Mouse (Mus musculus) kidney, embryonic 14.5 days (tissue): Measurements from ENCODE around the gene Sfmbt2. TPM values are rescaled to one million over a fixed set of nuclear protein-coding genes. Genes with fewer than 3 reads are reported as not detected.

Source experiments
- ATAC-seq: fragments of 200-750 bp; cut with Nextera tagmentation; 2 replicates; pipeline ENCODE4 v1.8.0; 2017; ENCODE audit warnings: moderate number of reproducible peaks, mild to moderate bottlenecking, moderate TSS enrichment, moderate library complexity; ENCODE audit not compliant: low FRiP score, low TSS enrichment
- H3K27ac ChIP-seq: fragments of 300-500 bp; sonication (generic); 2 replicates; pipeline ENCODE4 v1.5.1; 2014; ENCODE audit warnings: low read depth, mild to moderate bottlenecking, low read length, moderate library complexity, mixed read lengths
- H3K27me3 ChIP-seq: fragments of 300-500 bp; sonication (generic); 2 replicates; pipeline ENCODE4 v1.6.1; 2014; ENCODE audit warnings: mild to moderate bottlenecking, low read length; ENCODE audit not compliant: control insufficient read depth, insufficient read depth
- H3K36me3 ChIP-seq: fragments of 300-500 bp; sonication (generic); 2 replicates; pipeline ENCODE4 v1.6.1; 2014; ENCODE audit warnings: low read length, mixed read lengths; ENCODE audit not compliant: control insufficient read depth, insufficient read depth
- H3K4me1 ChIP-seq: fragments of 300-500 bp; sonication (generic); 2 replicates; pipeline ENCODE4 v1.6.1; 2014; ENCODE audit warnings: low read length, mixed read lengths; ENCODE audit not compliant: control insufficient read depth, insufficient read depth
- H3K4me2 ChIP-seq: fragments of 300-500 bp; sonication (generic); replicated peaks from 2 replicates; pipeline ENCODE4 v1.6.1; 2014; ENCODE audit warnings: low read depth, mild to moderate bottlenecking, low read length
- H3K4me3 ChIP-seq: fragments of 300-500 bp; sonication (generic); 2 replicates; pipeline ENCODE4 v1.5.1; 2014; ENCODE audit warnings: mild to moderate bottlenecking, low read length
- H3K9ac ChIP-seq: fragments of 300-500 bp; sonication (generic); 2 replicates; pipeline ENCODE4 v1.6.1; 2014; ENCODE audit warnings: low read depth, mild to moderate bottlenecking, low read length, moderate library complexity
- H3K9me3 ChIP-seq: fragments of 300-500 bp; sonication (generic); 2 replicates; pipeline ENCODE4 v1.6.1; 2016; ENCODE audit warnings: low read length; ENCODE audit not compliant: control insufficient read depth
- WGBS: fragments of 180-500 bp; shearing (Covaris S2); extraction: QIAGEN DNeasy Blood & Tissue Kit; methylation state at CpG from one replicate; pipeline ENCODE4 v1.1.7; 2014; 5-methylcytosine and 5-hydroxymethylcytosine counted together
- polyA plus RNA-seq: library from polyadenylated mRNA; unstranded; fragments of >200 nt; fragmentation: Nextera tagmentation; extraction: Ambion mirVana; gene quantifications from 2 replicates; pipeline ENCODE4 v1.2.1, GENCODE M21; 2014

Gene Sfmbt2
- polyA plus RNA-seq, 1 experiment from 2014 or later: 2.3 TPM

- Histone ChIP-seq H3K4me2 (no peak overlapping the region), H3K4me1 (no peaks in the 10 kb centered on the region), H3K27me3 (no peaks in the 10 kb centered on the region), H3K27ac (no peak overlapping the region), H3K36me3 (no peaks in the 10 kb centered on the region), H3K9me3 (no peaks in the 10 kb centered on the region), H3K4me3 (no peak overlapping the region), H3K9ac (no peak overlapping the region)
- WGBS: 72% methylated on average over 6 of the region's 6 CpGs
- no peak for ATAC-seq
Measured at GRCm38 (mm10) chr2:10420944-10421420, 50.7 kb downstream of the Sfmbt2 start.

- no peak for ATAC-seq
- WGBS: 47% methylated on average over 9 of the region's 9 CpGs
- Histone ChIP-seq H3K36me3 (no peaks in the 10 kb centered on the region), H3K9me3 (no peaks in the 10 kb centered on the region), H3K27me3 (no peaks in the 10 kb centered on the region), H3K27ac (no peak overlapping the region), H3K9ac (no peak overlapping the region), H3K4me1 (no peaks in the 10 kb centered on the region), H3K4me2 (no peak overlapping the region), H3K4me3 (no peak overlapping the region)
Measured at GRCm38 (mm10) chr2:10437290-10437689, 67.0 kb downstream of the Sfmbt2 start.

DNA sequence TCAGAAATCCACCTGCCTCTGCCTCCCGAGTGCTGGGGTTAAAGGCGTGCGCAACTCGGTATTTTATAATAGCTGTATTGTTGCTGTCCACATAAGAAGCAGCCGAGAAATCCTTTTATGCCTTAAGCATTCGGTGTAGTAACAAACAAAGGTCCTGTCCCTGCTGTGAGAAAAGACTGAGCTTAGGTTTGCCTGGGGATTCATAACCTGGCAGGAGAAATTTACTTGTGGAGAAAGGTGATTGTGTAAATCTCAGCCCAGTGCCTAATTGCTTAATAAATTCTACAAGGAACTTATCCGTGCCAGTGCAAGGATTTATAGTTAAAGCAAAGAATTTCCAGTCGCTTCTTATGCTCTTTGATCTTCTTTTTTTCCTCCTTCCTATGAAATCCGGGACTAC, 71.5 kb downstream of the Sfmbt2 start:
- no peak overlapping the region for H3K9ac ChIP-seq
- no peak overlapping the region for H3K27ac ChIP-seq
- 0 out of 2 replicates have a peak, but pooled peaks cover 3% of the 10 kb centered on the region for H3K4me1 ChIP-seq
- H3K4me3 ChIP-seq: no peak overlapping the region
- H3K27me3 ChIP-seq: no peaks in the 10 kb centered on the region
- WGBS: 74% methylated on average over 9 of the region's 9 CpGs
- H3K4me2 ChIP-seq: no peak overlapping the region
- H3K9me3 ChIP-seq: no peaks in the 10 kb centered on the region
- H3K36me3 ChIP-seq: no peaks in the 10 kb centered on the region
- ATAC-seq: no peak

DNA sequence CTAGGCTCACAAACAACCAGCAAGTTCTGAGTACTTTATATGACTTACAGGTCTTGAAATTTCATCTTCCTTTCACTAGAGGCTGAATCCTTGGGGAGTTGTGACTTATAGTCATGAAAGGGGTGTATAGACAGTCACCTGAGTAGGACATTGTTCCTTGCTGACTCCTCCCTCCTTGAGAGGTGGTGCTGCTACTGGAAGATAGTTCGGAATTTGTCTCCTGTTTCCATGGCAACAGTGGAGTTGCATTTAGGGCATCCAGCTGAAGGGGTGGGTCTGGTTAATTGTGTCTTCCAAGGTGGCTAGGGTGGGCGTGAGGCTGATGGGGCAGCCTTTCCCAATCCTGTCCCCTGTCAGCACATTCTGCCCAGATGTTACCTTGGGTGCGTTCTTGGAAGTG, 83.3 kb downstream of the Sfmbt2 start:
- Histone ChIP-seq H3K27ac (no peak overlapping the region), H3K9me3 (no peaks in the 10 kb centered on the region), H3K4me2 (no peak overlapping the region), H3K9ac (no peak overlapping the region), H3K36me3 (no peaks in the 10 kb centered on the region), H3K4me1 (no peaks in the 10 kb centered on the region), H3K27me3 (no peaks in the 10 kb centered on the region), H3K4me3 (no peak overlapping the region)
- 70% methylated on average over 3 of the region's 3 CpGs for WGBS
- ATAC-seq: no peak

GRCm38 (mm10) chr2:10458309-10458708, 88.0 kb downstream of the Sfmbt2 start:
- Histone ChIP-seq H3K4me2 (no peak overlapping the region), H3K27me3 (no peaks in the 10 kb centered on the region), H3K36me3 (no peaks in the 10 kb centered on the region), H3K4me1 (no peaks in the 10 kb centered on the region), H3K9me3 (no peaks in the 10 kb centered on the region), H3K4me3 (no peak overlapping the region), H3K27ac (no peak overlapping the region), H3K9ac (no peak overlapping the region)
- ATAC-seq: no peak
- 93% methylated on average over 12 of the region's 12 CpGs for WGBS

DNA sequence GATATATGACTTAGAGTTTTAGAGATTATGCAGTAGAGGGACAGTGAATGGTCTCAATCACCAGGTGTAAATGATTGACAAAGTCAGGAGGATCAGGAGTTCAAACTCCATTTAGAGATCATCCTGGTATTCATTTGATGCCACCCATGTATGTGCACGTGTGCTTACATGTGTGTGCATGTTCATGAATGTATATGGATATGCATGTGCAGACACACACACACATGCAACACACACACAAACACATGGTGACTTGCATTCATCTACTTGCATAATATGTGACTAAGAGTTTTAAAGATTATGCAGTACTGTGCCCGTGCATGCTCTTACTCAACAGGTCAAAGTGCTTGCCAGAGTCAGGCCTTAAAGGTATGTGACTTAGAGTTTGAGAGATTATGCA, 146.2 kb downstream of the Sfmbt2 start:
- no peak for ATAC-seq
- WGBS: 81% methylated on average over 2 of the region's 2 CpGs
- no peak overlapping the region for H3K27ac ChIP-seq
- no peaks in the 10 kb centered on the region for H3K27me3 ChIP-seq
- no peak overlapping the region for H3K4me3 ChIP-seq
- H3K4me2 ChIP-seq: no peak overlapping the region
- no peak overlapping the region for H3K9ac ChIP-seq
- no peaks in the 10 kb centered on the region for H3K9me3 ChIP-seq
- no peaks in the 10 kb centered on the region for H3K4me1 ChIP-seq
- H3K36me3 ChIP-seq: no peaks in the 10 kb centered on the region

GRCm38 (mm10) chr2:10521719-10522415, 151.6 kb downstream of the Sfmbt2 start:
- Histone ChIP-seq H3K36me3 (no peaks in the 10 kb centered on the region), H3K9me3 (no peaks in the 10 kb centered on the region), H3K27me3 (no peaks in the 10 kb centered on the region), H3K27ac (no peak overlapping the region), H3K4me1 (no peaks in the 10 kb centered on the region), H3K9ac (no peak overlapping the region), H3K4me2 (no peak overlapping the region), H3K4me3 (no peak overlapping the region)
- no peak for ATAC-seq
- 17% methylated on average over 5 of the region's 5 CpGs for WGBS

- 87% methylated on average over 7 of the region's 7 CpGs for WGBS
- no peak for ATAC-seq
- H3K9ac ChIP-seq: no peak overlapping the region
- H3K4me1 ChIP-seq: no peaks in the 10 kb centered on the region
- H3K36me3 ChIP-seq: no peaks in the 10 kb centered on the region
- H3K4me2 ChIP-seq: no peak overlapping the region
- H3K27me3 ChIP-seq: no peaks in the 10 kb centered on the region
- H3K27ac ChIP-seq: no peak overlapping the region
- H3K4me3 ChIP-seq: no peak overlapping the region
- no peaks in the 10 kb centered on the region for H3K9me3 ChIP-seq
Measured at GRCm38 (mm10) chr2:10525622-10526021, 155.3 kb downstream of the Sfmbt2 start.

GRCm38 (mm10) chr2:10541762-10542161, 171.5 kb downstream of the Sfmbt2 start:
- Histone ChIP-seq H3K4me1 (no peaks in the 10 kb centered on the region), H3K4me3 (no peak overlapping the region), H3K9ac (no peak overlapping the region), H3K4me2 (no peak overlapping the region), H3K9me3 (no peaks in the 10 kb centered on the region), H3K27me3 (no peaks in the 10 kb centered on the region), H3K36me3 (no peaks in the 10 kb centered on the region), H3K27ac (no peak overlapping the region)
- WGBS: 88% methylated on average over 4 of the region's 4 CpGs
- no peak for ATAC-seq
